Mouse (Mus musculus): Measurements from ENCODE around the gene Lrrc72. TPM values are rescaled to one million over a fixed set of nuclear protein-coding genes. Genes with fewer than 3 reads are reported as not detected.

Lrrc72 gene
- polyA plus RNA-seq (2012; ENCODE audit: low replicate concordance), result not detected in 2 replicates

DNA sequence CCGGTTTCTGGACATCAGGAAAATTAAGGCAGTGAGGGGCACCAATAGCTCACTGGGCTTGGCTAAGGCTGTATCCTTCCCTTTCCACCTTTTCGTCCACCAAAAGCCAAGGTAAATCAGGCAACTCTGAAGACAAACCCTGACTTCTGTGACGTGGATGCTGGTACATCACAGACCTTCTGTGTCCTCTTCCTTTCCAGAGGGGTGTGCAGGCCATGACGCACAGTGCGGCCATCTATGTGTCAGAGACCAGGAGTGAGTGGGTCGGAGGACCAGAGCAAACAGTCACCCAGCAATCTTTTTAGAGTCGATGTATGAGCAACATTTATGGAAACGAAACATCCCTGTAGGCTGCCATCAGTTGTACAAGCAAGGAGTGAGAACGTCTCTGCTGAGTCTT is at the start of gene Lrrc72:
Gene Lrrc72, minus strand, starts transcription at position 101 of the 400 bp plus-strand sequence.

Other genes with a start within 250 kb of the Lrrc72 start
- gene Tspan13, start 210.9 kb downstream of the Lrrc72 start, polyA plus RNA-seq (2012; ENCODE audit: low replicate concordance), result 211 and 770 TPM in 2 replicates
- gene Ankmy2, start 96.3 kb downstream of the Lrrc72 start, polyA plus RNA-seq (2012; ENCODE audit: low replicate concordance), result 1.5 and 2.8 TPM in 2 replicates
- 7.6 and 11.6 TPM in 2 replicates for gene Bzw2, start 95.3 kb downstream of the Lrrc72 start, polyA plus RNA-seq (2012; ENCODE audit: low replicate concordance)
- gene Sostdc1, start 60.7 kb upstream of the Lrrc72 start, polyA plus RNA-seq (2012; ENCODE audit: low replicate concordance), result 0.20 and 0.21 TPM in 2 replicates
- 0.33 and 0.62 TPM in 2 replicates for gene Ispd, start 128.1 kb upstream of the Lrrc72 start, polyA plus RNA-seq (2012; ENCODE audit: low replicate concordance)
- 0.35 and 0.65 TPM in 2 replicates for gene D630036H23Rik, start 128.8 kb upstream of the Lrrc72 start, polyA plus RNA-seq (2012; ENCODE audit: low replicate concordance)